Mouse (Mus musculus) forebrain, embryonic 15.5 days (tissue): ENCODE data around the gene Cideb. TPM values are rescaled to one million over a fixed set of nuclear protein-coding genes. Genes with fewer than 3 reads are reported as not detected.
A peak's percentile ranks its signal among the peaks of the same experiment; 100 is the strongest.
"Not testable (repeated sequence)": the region's sequence is repeated elsewhere in the genome, so short reads cannot be mapped to it uniquely, and the experiment has no call there.

ENCODE experiments used
- ATAC-seq: fragments of 200-750 bp; cut with Nextera tagmentation; replicated peaks from 2 replicates; pipeline ENCODE4 v1.8.0; 2017; ENCODE audit warnings: mild to moderate bottlenecking, moderate TSS enrichment, moderate library complexity
- H3K27ac ChIP-seq: fragments of 300-500 bp; sonication (generic); replicated peaks from 2 replicates; pipeline ENCODE4 v1.5.1; 2015; ENCODE audit warnings: mild to moderate bottlenecking, inconsistent platforms
- H3K27me3 ChIP-seq: fragments of 300-500 bp; sonication (generic); 2 replicates; pipeline ENCODE4 v1.6.1; 2015; ENCODE audit warnings: inconsistent platforms
- H3K36me3 ChIP-seq: fragments of 300-500 bp; sonication (generic); 2 replicates; pipeline ENCODE4 v1.6.1; 2015; ENCODE audit warnings: mild to moderate bottlenecking, inconsistent platforms
- H3K4me1 ChIP-seq: fragments of 300-500 bp; sonication (generic); 2 replicates; pipeline ENCODE4 v1.6.1; 2015; ENCODE audit warnings: inconsistent platforms
- H3K4me2 ChIP-seq: fragments of 300-500 bp; sonication (generic); replicated peaks from 2 replicates; pipeline ENCODE4 v1.6.1; 2015; ENCODE audit warnings: mild to moderate bottlenecking, inconsistent platforms
- H3K4me3 ChIP-seq: fragments of 300-500 bp; sonication (generic); 2 replicates; pipeline ENCODE4 v1.5.1; 2015; ENCODE audit warnings: mild to moderate bottlenecking, inconsistent platforms
- H3K9ac ChIP-seq: fragments of 300-500 bp; sonication (generic); replicated peaks from 2 replicates; pipeline ENCODE4 v1.6.1; 2015; ENCODE audit warnings: mild to moderate bottlenecking, inconsistent platforms
- H3K9me3 ChIP-seq: fragments of 300-500 bp; sonication (generic); 2 replicates; pipeline ENCODE4 v1.6.1; 2016; ENCODE audit warnings: inconsistent platforms
- WGBS: fragments of 180-500 bp; shearing (Covaris S2); methylation state at CpG from one replicate; pipeline ENCODE4 v1.1.7; 2015; ENCODE audit warnings: mixed read lengths; 5-methylcytosine and 5-hydroxymethylcytosine counted together
- polyA plus RNA-seq: library from polyadenylated mRNA; unstranded; fragments of >200 nt; fragmentation: Nextera tagmentation; extraction: Ambion mirVana; gene quantifications from 2 replicates; pipeline ENCODE4 v1.2.1, GENCODE M21; 2015

The Cideb gene
- polyA plus RNA-seq, 1 experiment from 2014 or later = 0.29 TPM

DNA sequence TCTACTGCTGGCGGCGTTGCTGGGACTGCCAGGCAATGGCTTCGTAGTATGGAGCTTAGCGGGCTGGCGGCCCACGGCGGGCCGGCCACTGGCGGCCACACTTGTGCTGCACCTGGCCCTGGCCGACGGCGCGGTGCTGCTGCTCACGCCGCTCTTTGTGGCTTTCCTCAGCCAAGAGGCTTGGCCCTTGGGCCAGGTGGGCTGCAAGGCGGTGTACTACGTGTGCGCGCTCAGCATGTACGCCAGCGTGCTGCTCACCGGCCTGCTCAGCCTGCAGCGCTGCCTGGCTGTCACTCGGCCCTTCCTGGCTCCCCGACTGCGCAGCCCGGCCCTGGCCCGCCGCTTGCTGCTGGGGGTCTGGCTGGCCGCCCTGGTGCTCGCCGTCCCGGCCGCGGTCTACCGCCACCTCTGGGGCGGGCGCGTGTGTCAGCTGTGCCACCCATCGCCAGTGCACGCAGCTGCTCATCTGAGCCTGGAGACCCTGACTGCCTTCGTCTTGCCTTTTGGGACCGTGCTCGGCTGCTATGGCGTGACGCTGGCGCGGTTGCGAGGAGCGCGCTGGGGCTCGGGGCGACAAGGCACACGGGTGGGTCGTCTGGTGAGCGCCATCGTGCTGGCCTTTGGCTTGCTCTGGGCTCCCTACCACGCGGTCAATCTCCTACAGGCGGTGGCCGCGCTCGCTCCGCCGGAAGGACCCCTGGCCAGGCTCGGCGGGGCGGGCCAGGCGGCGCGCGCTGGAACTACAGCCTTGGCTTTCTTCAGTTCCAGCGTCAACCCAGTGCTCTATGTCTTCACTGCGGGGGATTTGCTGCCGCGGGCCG is 4.0 kb upstream of the Cideb start:
- peak overlapping the region; percentile 59 for H3K4me3 ChIP-seq
- peaks cover 48% of the 10 kb centered on the region for H3K27me3 ChIP-seq
- H3K4me1 ChIP-seq = peaks cover 14% of the 10 kb centered on the region
- peak overlapping the region; percentile 93 for H3K4me2 ChIP-seq
- H3K36me3 ChIP-seq = no peaks in the 10 kb centered on the region
- WGBS = under 1% methylated on average over 77 of the region's 77 CpGs
- ATAC-seq = peak; percentile 80
- H3K27ac ChIP-seq = peak overlapping the region; percentile 51
- H3K9ac ChIP-seq = peak overlapping the region; percentile 66
- no peaks in the 10 kb centered on the region for H3K9me3 ChIP-seq

GRCm38 (mm10) chr14:55761163-55761562 is 2.9 kb upstream of the Cideb start, which contains the start of gene Ltb4r2:
Gene Ltb4r2, plus strand, starts transcription at chr14:55761428.
- 76% methylated on average over 6 of the region's 6 CpGs for WGBS
- H3K9me3 ChIP-seq = no peaks in the 10 kb centered on the region
- peak within 1 kb of the TSS; percentile 66 for H3K9ac ChIP-seq
- H3K27me3 ChIP-seq = peaks cover 41% of the 10 kb centered on the region
- H3K4me3 ChIP-seq = peak within 1 kb of the TSS; percentile 59
- H3K36me3 ChIP-seq = peaks cover 1% of the 10 kb centered on the region; the same call in 1 of the 2 replicates
- H3K27ac ChIP-seq = peak within 1 kb of the TSS; percentile 51
- no peak for ATAC-seq
- H3K4me2 ChIP-seq = peak within 1 kb of the TSS; percentile 93
- H3K4me1 ChIP-seq = peaks cover 14% of the 10 kb centered on the region

DNA sequence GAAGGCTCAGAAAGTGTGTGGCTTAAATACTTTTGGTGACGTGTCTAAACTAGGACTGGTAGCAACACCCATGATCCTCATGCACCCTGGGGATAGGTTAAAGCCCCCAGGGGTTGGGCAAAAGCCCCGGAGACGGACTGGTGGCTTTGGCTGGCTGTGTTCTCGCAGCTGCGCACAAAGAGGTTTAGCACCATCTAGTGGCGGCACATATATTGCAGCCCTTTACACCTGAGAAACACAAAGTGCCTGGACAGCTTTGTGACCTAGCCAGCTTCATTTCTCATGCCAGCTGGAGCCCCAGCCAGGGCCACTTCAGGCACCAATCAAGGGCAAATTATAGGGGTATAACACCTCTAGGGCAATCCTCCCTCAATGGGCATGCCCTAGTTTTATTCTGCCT is 1.9 kb upstream of the Cideb start:
- ATAC-seq, H3K27ac ChIP-seq, H3K9me3 ChIP-seq, H3K4me3 ChIP-seq, H3K9ac ChIP-seq: not testable (repeated sequence)
- Histone ChIP-seq H3K36me3 (peaks cover 11% of the 10 kb centered on the region), H3K27me3 (peaks cover 36% of the 10 kb centered on the region), H3K4me2 (peak overlapping the region; percentile 19), H3K4me1 (peaks cover 14% of the 10 kb centered on the region)
- 1% methylated on average over 6 of the region's 6 CpGs for WGBS

DNA sequence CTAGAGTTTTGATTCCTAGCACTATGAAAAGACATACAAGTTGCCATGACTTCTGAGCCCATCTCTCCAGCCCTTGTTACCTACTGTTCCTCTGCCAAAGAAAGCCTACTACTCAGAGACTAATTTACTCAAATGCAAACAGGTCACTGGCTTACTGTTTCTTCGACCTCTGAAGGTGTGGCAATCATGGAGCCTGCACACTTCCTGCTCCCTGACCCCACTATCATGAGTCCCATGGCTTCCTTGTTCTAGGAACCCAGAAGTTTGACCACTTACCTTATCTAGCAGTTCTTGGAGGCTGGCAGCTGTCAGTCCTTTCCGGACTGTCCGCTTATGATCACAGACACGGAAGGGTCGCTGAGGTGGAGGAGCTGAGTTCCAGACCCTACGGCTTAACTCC is 692 bp downstream of the Cideb start:
- no peak overlapping the region for H3K27ac ChIP-seq
- no peaks in the 10 kb centered on the region for H3K9me3 ChIP-seq
- H3K36me3 ChIP-seq = peaks cover 37% of the 10 kb centered on the region
- H3K4me1 ChIP-seq = peaks cover 10% of the 10 kb centered on the region
- peaks cover 13% of the 10 kb centered on the region for H3K27me3 ChIP-seq
- no peak overlapping the region for H3K9ac ChIP-seq
- no peak overlapping the region for H3K4me3 ChIP-seq
- no peak overlapping the region for H3K4me2 ChIP-seq
- 88% methylated on average over 6 of the region's 6 CpGs for WGBS
- no peak for ATAC-seq

GRCm38 (mm10) chr14:55747051-55747847 is 11.0 kb downstream of the Cideb start:
- Histone ChIP-seq H3K27ac (no peak overlapping the region), H3K4me3 (peak overlapping the region; percentile 75), H3K4me1 (peaks cover 35% of the 10 kb centered on the region), H3K36me3 (peaks cover 39% of the 10 kb centered on the region), H3K27me3 (no peaks in the 10 kb centered on the region), H3K9me3 (no peaks in the 10 kb centered on the region), H3K4me2 (peak overlapping the region; percentile 96), H3K9ac (no peak overlapping the region)
- 91% methylated on average over 10 of the region's 10 CpGs for WGBS
- no peak for ATAC-seq

- peak overlapping the region; percentile 75 for H3K4me3 ChIP-seq
- H3K27ac ChIP-seq = peak overlapping the region; percentile 53; the same call in 1 of the 2 replicates
- H3K36me3 ChIP-seq = peaks cover 29% of the 10 kb centered on the region
- WGBS = under 1% methylated on average over 31 of the region's 31 CpGs
- H3K4me2 ChIP-seq = peak overlapping the region; percentile 96
- peak; percentile 6; the same call in 1 of the 2 replicates for ATAC-seq
- no peaks in the 10 kb centered on the region for H3K27me3 ChIP-seq
- H3K4me1 ChIP-seq = peaks cover 35% of the 10 kb centered on the region
- peak overlapping the region; percentile 73 for H3K9ac ChIP-seq
- no peaks in the 10 kb centered on the region for H3K9me3 ChIP-seq
These were observed 12.4 kb downstream of the Cideb start for GRCm38 (mm10) chr14:55745861-55746237.

- 1% methylated on average over 48 of the region's 48 CpGs for WGBS
- peak; percentile 85 for ATAC-seq
- H3K36me3 ChIP-seq = peaks cover 27% of the 10 kb centered on the region
- H3K27me3 ChIP-seq = no peaks in the 10 kb centered on the region
- peak within 1 kb of the TSS; percentile 53; the same call in 1 of the 2 replicates for H3K27ac ChIP-seq
- peak within 1 kb of the TSS; percentile 73 for H3K9ac ChIP-seq
- no peaks in the 10 kb centered on the region for H3K9me3 ChIP-seq
- H3K4me2 ChIP-seq = peak within 1 kb of the TSS; percentile 96
- H3K4me3 ChIP-seq = peak within 1 kb of the TSS; percentile 75
- peaks cover 35% of the 10 kb centered on the region for H3K4me1 ChIP-seq
These were observed 12.9 kb downstream of the Cideb start, which contains the start of the genes Dhrs1 and Nop9 for GRCm38 (mm10) chr14:55745180-55745860. Gene Dhrs1, minus strand, starts transcription at chr14:55745690. Gene Nop9, plus strand, starts transcription at chr14:55745693.

DNA sequence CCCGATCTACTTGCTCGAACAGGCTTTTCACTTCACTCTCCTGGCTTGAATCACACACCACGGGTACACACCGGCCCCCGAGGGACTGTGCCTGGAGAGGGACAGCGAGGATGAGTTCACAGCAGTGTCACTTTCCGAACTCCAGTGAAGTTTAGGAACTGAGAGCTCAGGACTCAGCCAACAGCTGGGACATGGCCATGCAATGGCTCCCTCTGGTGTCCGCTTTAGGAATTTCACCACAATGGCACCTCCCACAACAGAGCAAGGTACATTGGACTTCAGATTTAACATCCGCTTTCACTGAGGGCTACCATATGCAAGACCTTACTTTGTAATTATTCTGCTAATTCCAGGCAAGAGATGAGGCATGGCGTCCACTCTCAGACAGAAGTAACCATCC is 14.5 kb downstream of the Cideb start:
- Histone ChIP-seq H3K27ac (no peak overlapping the region), H3K4me2 (no peak overlapping the region), H3K4me3 (no peak overlapping the region)

GRCm38 (mm10) chr14:55737086-55737687 is 21.1 kb downstream of the Cideb start:
- no peaks in the 10 kb centered on the region for H3K4me1 ChIP-seq
- 91% methylated on average over 9 of the region's 9 CpGs for WGBS
- ATAC-seq = no peak

More for the DNA sequence above, 14.5 kb downstream of the Cideb start:
- WGBS = 22% methylated on average over 10 of the region's 10 CpGs
- Histone ChIP-seq H3K27me3 (no peaks in the 10 kb centered on the region), H3K36me3 (peaks cover 18% of the 10 kb centered on the region), H3K4me1 (peaks cover 35% of the 10 kb centered on the region), H3K9me3 (no peaks in the 10 kb centered on the region), H3K9ac (0 out of 2 replicates have a peak overlapping the region, but pooled peaks have one; percentile 19)
- peak; percentile 62 for ATAC-seq

GRCm38 (mm10) chr14:55735758-55736157 is 22.5 kb downstream of the Cideb start:
- no peaks in the 10 kb centered on the region for H3K9me3 ChIP-seq
- H3K4me2 ChIP-seq = no peak overlapping the region
- 0 out of 2 replicates have a peak, but pooled peaks cover 2% of the 10 kb centered on the region for H3K4me1 ChIP-seq
- H3K9ac ChIP-seq = no peak overlapping the region
- 78% methylated on average over 4 of the region's 4 CpGs for WGBS
- no peaks in the 10 kb centered on the region for H3K27me3 ChIP-seq
- no peak for ATAC-seq
- H3K4me3 ChIP-seq = no peak overlapping the region
- H3K27ac ChIP-seq = no peak overlapping the region
- peaks cover 14% of the 10 kb centered on the region for H3K36me3 ChIP-seq

More at GRCm38 (mm10) chr14:55737086-55737687, 21.1 kb downstream of the Cideb start:
- no peaks in the 10 kb centered on the region for H3K27me3 ChIP-seq
- H3K36me3 ChIP-seq = peaks cover 18% of the 10 kb centered on the region
- H3K4me2 ChIP-seq = no peak overlapping the region
- H3K4me3 ChIP-seq = no peak overlapping the region
- H3K9ac ChIP-seq = no peak overlapping the region
- H3K9me3 ChIP-seq = no peaks in the 10 kb centered on the region
- no peak overlapping the region for H3K27ac ChIP-seq

DNA sequence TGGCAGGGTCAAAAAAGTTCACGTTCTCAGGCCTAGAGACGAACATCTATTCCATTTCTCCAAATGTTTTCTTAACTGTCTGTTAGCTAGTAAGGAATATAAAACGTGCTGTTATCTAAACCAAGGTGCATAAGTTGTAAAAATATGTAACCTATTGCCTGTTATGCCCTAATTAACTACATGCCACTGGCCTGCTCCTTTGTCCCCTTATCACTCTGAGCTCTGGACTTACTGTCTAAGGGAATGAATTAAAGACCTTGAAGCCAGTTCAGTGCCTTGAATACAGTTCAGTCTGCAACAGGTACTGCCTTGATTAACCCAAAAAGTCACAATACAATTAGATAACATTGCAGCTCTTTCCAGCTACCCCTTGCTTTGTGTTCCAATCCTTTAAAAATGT is 22.9 kb downstream of the Cideb start:
- Histone ChIP-seq H3K9ac (no peak overlapping the region), H3K4me3 (no peak overlapping the region), H3K36me3 (peaks cover 11% of the 10 kb centered on the region), H3K4me1 (peaks cover 6% of the 10 kb centered on the region; the same call in 1 of the 2 replicates), H3K27me3 (no peaks in the 10 kb centered on the region), H3K9me3 (no peaks in the 10 kb centered on the region), H3K4me2 (no peak overlapping the region), H3K27ac (no peak overlapping the region)
- no peak for ATAC-seq
- 73% methylated on average over 3 of the region's 3 CpGs for WGBS
